Mouse (Mus musculus) embryonic facial prominence, embryonic 10.5 days (tissue): ENCODE data around the gene Arhgap32. TPM values are rescaled to one million over a fixed set of nuclear protein-coding genes. Genes with fewer than 3 reads are reported as not detected.

Experiments used
- DNase-seq: peaks from one replicate; pipeline ENCODE4 v3.0.0-alpha.2; 2017; ENCODE audit warnings: low spot score
- H3K27ac ChIP-seq: fragments of 300-500 bp; sonication (generic); replicated peaks from 2 replicates; pipeline ENCODE4 v1.5.1; 2016; ENCODE audit warnings: mild to moderate bottlenecking
- H3K27me3 ChIP-seq: fragments of 300-500 bp; sonication (generic); replicated peaks from 2 replicates; pipeline ENCODE4 v1.6.1; 2016; ENCODE audit warnings: low read depth, mild to moderate bottlenecking; ENCODE audit not compliant: poor library complexity, severe bottlenecking
- H3K36me3 ChIP-seq: fragments of 300-500 bp; sonication (generic); replicated peaks from 2 replicates; pipeline ENCODE4 v1.6.1; 2016; ENCODE audit warnings: mild to moderate bottlenecking, moderate library complexity
- H3K4me1 ChIP-seq: fragments of 300-500 bp; sonication (generic); 2 replicates; pipeline ENCODE4 v1.6.1; 2016
- H3K4me3 ChIP-seq: fragments of 300-500 bp; sonication (generic); 2 replicates; pipeline ENCODE4 v1.5.1; 2016; ENCODE audit warnings: mild to moderate bottlenecking, moderate library complexity
- H3K9me3 ChIP-seq: fragments of 300-500 bp; sonication (generic); 2 replicates; pipeline ENCODE4 v1.6.1; 2016; ENCODE audit warnings: mild to moderate bottlenecking
- WGBS: fragments of 180-500 bp; shearing (Covaris S2); methylation state at CpG from one replicate; pipeline ENCODE4 v1.1.7; 2016; 5-methylcytosine and 5-hydroxymethylcytosine counted together
- microRNA-seq: library from miRNA; unstranded; fragments of <30 nt; microRNA quantifications from one replicate; pipeline ENCODE4, GENCODE M21; 2017
- polyA plus RNA-seq: library from polyadenylated mRNA; unstranded; fragments of >200 nt; fragmentation: Nextera tagmentation; extraction: Ambion mirVana; gene quantifications from 2 replicates; pipeline ENCODE4 v1.2.1, GENCODE M21; 2016

Gene Arhgap32
- polyA plus RNA-seq, 1 experiment from 2014 or later: 4.0 TPM

DNA sequence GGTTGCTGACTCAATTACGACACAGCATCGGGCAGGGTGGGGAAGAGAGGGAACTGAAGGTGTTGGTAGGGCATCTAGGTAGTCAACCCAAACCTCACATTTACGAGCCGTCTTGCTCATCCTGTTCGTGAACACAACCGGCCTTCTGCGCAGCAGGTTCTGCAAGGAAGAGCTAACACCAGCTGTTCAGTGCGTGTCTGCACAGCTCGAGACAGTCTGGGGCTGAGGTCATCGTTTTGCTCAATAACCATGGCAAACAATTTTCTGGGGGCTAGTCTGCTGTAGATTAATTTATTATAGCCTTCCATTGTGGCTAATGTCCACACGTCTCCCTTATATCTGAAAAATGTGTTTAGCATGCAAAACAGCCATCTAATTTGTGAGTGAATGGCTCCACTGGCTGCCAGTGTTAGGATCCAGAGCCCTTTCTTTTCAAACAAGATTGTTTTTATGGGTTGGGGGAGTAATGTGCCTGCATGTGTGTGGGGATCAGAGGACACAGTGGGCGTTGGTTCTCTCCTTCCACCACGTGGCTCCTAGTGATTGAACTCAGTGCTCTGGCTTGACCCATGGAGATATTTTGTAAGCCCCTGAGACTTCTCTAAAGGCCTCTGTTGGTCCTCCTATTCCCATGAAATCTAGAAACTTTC is 186.7 kb downstream of the Arhgap32 start:
- no peak overlapping the region for H3K4me3 ChIP-seq
- 82% methylated on average over 13 of the region's 13 CpGs for WGBS
- DNase-seq: no peak
- H3K27ac ChIP-seq: no peak overlapping the region
- H3K27me3 ChIP-seq: no peaks in the 10 kb centered on the region
- H3K4me1 ChIP-seq: 0 out of 2 replicates have a peak, but pooled peaks cover 2% of the 10 kb centered on the region
- H3K36me3 ChIP-seq: no peaks in the 10 kb centered on the region
- no peaks in the 10 kb centered on the region for H3K9me3 ChIP-seq

DNA sequence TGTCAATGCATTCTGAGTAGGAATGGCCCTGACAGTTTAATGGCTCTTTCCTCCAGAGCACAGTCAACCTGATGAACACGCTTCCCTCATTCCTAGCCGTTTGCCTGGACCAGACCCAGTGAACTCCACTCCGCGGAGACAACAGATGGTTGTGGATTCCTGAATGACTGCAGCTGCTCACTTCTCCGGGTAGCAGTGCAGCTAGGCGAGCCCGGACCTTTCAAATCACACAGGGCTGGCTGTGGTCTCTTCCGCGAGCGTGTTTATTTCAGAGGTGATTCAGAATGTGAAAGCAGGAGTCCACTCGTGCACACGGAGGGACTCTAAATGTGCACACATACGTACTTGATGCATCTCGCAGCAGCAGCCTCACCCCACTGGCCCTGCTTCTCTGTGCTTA is 195.8 kb downstream of the Arhgap32 start:
- DNase-seq: no peak
- H3K36me3 ChIP-seq: no peaks in the 10 kb centered on the region
- H3K27ac ChIP-seq: no peak overlapping the region
- 0 out of 2 replicates have a peak, but pooled peaks cover 4% of the 10 kb centered on the region for H3K4me1 ChIP-seq
- WGBS: 77% methylated on average over 14 of the region's 14 CpGs
- no peak overlapping the region for H3K4me3 ChIP-seq
- no peaks in the 10 kb centered on the region for H3K9me3 ChIP-seq
- no peaks in the 10 kb centered on the region for H3K27me3 ChIP-seq

DNA sequence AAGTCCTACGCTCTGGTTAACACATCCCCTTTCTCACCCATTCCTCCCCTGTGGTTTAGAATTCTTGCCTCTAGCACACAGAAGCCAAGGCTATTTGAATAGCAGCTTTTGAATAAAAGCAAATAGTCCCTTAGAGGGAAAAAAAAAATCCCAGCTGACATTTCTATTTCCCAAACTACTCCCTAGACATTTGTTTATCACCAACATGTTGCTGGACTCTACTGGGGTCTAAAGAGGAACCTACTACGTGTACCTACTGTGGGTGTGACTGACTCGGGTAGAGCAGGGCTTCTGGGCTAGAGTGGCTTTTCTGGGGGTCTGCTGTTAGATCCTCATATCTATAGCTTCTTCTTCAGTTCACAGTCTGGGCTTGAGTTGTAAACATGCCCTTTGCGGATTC is 196.3 kb downstream of the Arhgap32 start:
- DNase-seq: no peak
- no peaks in the 10 kb centered on the region for H3K27me3 ChIP-seq
- H3K4me3 ChIP-seq: no peak overlapping the region
- 82% methylated on average over 4 of the region's 4 CpGs for WGBS
- H3K27ac ChIP-seq: no peak overlapping the region
- H3K36me3 ChIP-seq: no peaks in the 10 kb centered on the region
- H3K4me1 ChIP-seq: 0 out of 2 replicates have a peak, but pooled peaks cover 4% of the 10 kb centered on the region
- no peaks in the 10 kb centered on the region for H3K9me3 ChIP-seq

DNA sequence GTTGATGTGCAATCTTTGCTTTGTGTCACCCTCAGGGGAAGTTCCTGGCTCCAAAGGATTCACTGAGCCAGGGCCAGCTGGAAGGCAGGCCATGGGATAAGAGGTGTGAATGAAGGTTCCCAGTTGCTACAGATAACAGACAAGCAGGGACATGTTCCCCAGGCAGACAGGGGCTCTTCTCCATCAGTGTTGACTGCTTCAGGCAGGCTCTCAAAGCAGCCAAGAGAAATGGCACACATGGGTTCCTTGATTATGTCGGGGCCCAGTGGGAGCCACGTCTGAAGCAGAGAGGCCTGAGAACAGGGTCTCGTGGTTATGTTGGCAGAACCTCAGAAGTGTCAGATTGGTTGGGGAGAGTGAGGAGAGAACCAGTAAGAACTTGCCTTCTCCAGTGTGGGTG is 198.1 kb downstream of the Arhgap32 start:
- 76% methylated on average over 3 of the region's 3 CpGs for WGBS
- Histone ChIP-seq H3K4me1 (0 out of 2 replicates have a peak, but pooled peaks cover 4% of the 10 kb centered on the region), H3K9me3 (no peaks in the 10 kb centered on the region), H3K36me3 (no peaks in the 10 kb centered on the region), H3K4me3 (no peak overlapping the region), H3K27me3 (no peaks in the 10 kb centered on the region; the same call in 1 of the 2 replicates), H3K27ac (no peak overlapping the region)
- DNase-seq: no peak

DNA sequence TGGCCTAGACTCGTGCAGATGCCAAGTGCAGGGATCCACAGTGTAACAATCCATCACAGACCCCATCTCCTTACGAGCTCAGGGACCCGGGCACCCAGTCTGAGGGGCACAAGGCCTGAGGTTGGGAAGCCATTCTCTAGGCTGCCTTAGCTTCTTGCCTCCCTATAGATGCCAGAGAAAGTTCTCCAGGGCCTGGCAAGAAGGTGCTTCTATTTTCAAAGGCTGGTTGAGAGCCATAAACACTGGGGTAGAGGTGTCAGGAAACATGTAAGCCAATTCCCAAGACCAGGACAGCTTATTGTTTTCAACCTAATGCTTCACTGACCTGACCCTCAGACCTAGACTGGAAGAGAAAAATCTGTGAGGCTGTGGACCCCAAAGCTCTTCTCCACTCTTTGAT is 200.1 kb downstream of the Arhgap32 start:
- WGBS: 87% methylated on average over 3 of the region's 3 CpGs
- H3K4me3 ChIP-seq: no peak overlapping the region
- H3K36me3 ChIP-seq: no peaks in the 10 kb centered on the region
- H3K27ac ChIP-seq: no peak overlapping the region
- no peaks in the 10 kb centered on the region for H3K9me3 ChIP-seq
- peaks cover 11% of the 10 kb centered on the region for H3K4me1 ChIP-seq
- H3K27me3 ChIP-seq: no peaks in the 10 kb centered on the region; the same call in 1 of the 2 replicates
- DNase-seq: no peak

Small RNA genes lying within 50 kb of the gene (microRNA-seq; reads per million reads assigned to microRNA genes)
- gene Gm44453: not detected

Other genes starting within 250 kb of the Arhgap32 start
- 0.60 and 0.72 TPM in 2 replicates for gene Barx2, start 202.7 kb upstream of the Arhgap32 start, polyA plus RNA-seq
- 0.24 and 0.52 TPM in 2 replicates for gene Kcnj5, start 228.2 kb downstream of the Arhgap32 start, polyA plus RNA-seq